Mouse (Mus musculus): ENCODE measurements around the gene Cby3. TPM values are rescaled to one million over a fixed set of nuclear protein-coding genes. Genes with fewer than 3 reads are reported as not detected.

Gene Cby3
- polyA plus RNA-seq, 1 experiment: not detected

DNA sequence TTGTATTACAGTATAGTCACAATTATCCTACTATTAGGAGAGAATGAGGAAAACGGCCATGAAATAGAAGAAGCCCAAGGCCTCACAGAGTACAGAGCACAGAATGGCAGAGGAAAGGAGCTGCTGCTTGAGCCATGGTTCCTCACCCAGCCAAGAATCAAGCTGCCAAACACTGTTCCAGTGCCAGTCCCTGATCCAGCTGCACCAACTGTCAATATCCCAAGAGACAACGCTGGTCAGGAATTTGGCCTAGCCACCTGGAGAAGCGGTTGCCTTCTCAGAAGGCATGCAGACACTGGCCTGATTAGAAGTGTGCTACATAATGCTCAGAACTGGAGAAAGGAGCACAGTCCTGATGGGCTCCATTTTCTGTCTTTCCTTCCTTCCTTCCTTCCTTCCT is 21.1 kb upstream of the Cby3 start:
- no peaks in the 10 kb centered on the region for H3K36me3 ChIP-seq (ENCODE audit: control insufficient read depth, insufficient read depth, low read length, poor library complexity, severe bottlenecking)
- H3K4me1 ChIP-seq (ENCODE audit: control insufficient read depth, insufficient read depth, low read length): no peaks in the 10 kb centered on the region
- H3K9me3 ChIP-seq (replicated peaks; ENCODE audit: control insufficient read depth, insufficient read depth, low read length, poor library complexity, severe bottlenecking): no peaks in the 10 kb centered on the region
- no peaks in the 10 kb centered on the region for H3K27me3 ChIP-seq (ENCODE audit: control insufficient read depth, insufficient read depth, low read length, poor library complexity, severe bottlenecking)
- no peak overlapping the region for H3K9ac ChIP-seq (ENCODE audit: low read depth, poor library complexity, severe bottlenecking)
- H3K4me3 ChIP-seq (ENCODE audit: low read depth, low read length): no peak overlapping the region
- no peak for TF ChIP-seq EP300 (IDR thresholded peaks at IDR 0.05; ENCODE audit: insufficient read depth, low read depth, low read length)
- TF ChIP-seq POLR2A (IDR thresholded peaks at IDR 0.05; ENCODE audit: insufficient read depth, low read length): no peak
- TF ChIP-seq CTCF (IDR thresholded peaks at IDR 0.05; ENCODE audit: low read depth, low read length): no peak
- no peak overlapping the region for H3K27ac ChIP-seq (ENCODE audit: insufficient read depth, low read length)

DNA sequence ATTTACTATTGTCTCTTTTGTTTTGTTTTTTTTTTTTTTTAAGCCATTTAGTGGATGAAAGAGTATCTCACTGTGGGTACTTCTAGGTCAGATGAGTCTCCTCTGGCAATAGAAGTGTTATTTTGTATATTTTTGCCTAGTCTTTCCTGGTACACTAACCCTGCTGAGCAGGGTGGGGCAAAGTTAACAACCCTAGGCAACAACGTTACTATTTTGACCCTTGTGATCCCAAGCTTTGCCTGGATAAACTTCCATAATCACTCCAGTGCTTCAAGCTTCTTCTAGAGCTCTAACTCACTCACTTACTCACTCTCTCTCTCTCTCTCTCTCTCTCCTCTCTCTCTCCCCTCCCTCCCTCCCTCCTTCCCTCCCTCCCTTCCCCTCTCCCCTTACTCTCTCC is 18.1 kb upstream of the Cby3 start:
- H3K4me3 ChIP-seq (ENCODE audit: low read depth, low read length): no peak overlapping the region
- H3K4me1 ChIP-seq (ENCODE audit: control insufficient read depth, insufficient read depth, low read length): peaks cover 1% of the 10 kb centered on the region
- H3K9me3 ChIP-seq (replicated peaks; ENCODE audit: control insufficient read depth, insufficient read depth, low read length, poor library complexity, severe bottlenecking): no peaks in the 10 kb centered on the region
- no peaks in the 10 kb centered on the region for H3K27me3 ChIP-seq (ENCODE audit: control insufficient read depth, insufficient read depth, low read length, poor library complexity, severe bottlenecking)
- no peak for TF ChIP-seq POLR2A (IDR thresholded peaks at IDR 0.05; ENCODE audit: insufficient read depth, low read length)
- TF ChIP-seq EP300 (IDR thresholded peaks at IDR 0.05; ENCODE audit: insufficient read depth, low read depth, low read length): no peak
- no peak for TF ChIP-seq CTCF (IDR thresholded peaks at IDR 0.05; ENCODE audit: low read depth, low read length)
- H3K36me3 ChIP-seq (ENCODE audit: control insufficient read depth, insufficient read depth, low read length, poor library complexity, severe bottlenecking): no peaks in the 10 kb centered on the region
- H3K9ac ChIP-seq (ENCODE audit: low read depth, poor library complexity, severe bottlenecking): no peak overlapping the region
- no peak overlapping the region for H3K27ac ChIP-seq (ENCODE audit: insufficient read depth, low read length)

DNA sequence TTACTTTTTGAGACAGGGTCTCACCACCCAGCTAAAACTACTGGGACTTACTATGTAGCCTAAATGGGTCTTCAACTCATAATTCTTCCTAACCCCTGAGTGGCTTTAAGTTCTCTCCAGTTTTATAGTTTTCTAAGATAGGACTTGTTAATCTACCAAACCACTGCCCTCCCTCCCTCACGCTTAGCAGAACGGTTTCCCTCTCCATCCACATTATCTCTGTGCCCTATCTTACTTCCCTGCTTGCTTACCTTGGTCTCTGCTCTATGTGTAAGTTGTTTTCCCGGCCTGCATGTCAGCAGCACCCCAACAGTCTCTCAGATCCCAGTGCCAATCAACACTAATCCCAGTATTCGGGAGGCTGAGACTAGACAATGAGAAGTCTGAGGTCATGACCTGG is 17.4 kb upstream of the Cby3 start:
- Histone ChIP-seq H3K4me3 (ENCODE audit: low read depth, low read length) (no peak overlapping the region), H3K9ac (ENCODE audit: low read depth, poor library complexity, severe bottlenecking) (no peak overlapping the region)
- TF ChIP-seq POLR2A (IDR thresholded peaks at IDR 0.05; ENCODE audit: insufficient read depth, low read length) (no peak), EP300 (IDR thresholded peaks at IDR 0.05; ENCODE audit: insufficient read depth, low read depth, low read length) (no peak)

DNA sequence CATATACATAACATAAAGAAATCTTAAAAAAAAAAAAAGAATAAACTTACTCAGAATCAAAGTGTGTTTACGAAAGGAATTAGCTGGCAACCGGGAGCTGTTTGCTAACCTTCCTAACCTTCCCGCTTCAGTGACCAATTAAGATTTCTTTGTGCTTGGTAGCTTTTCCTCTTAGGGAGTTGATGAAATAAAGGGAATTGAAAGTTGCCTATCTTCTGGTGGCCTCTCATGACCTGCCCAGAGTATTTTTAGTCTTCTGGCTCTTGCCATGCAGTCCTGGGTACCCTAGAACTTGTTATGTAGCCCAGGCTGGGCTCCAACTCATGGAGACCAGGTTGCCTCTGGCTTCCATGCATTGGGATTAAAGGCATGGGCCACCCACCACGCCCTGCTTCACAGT is 8.8 kb upstream of the Cby3 start:
- H3K36me3 ChIP-seq (ENCODE audit: control insufficient read depth, insufficient read depth, low read length, poor library complexity, severe bottlenecking): no peaks in the 10 kb centered on the region
- no peaks in the 10 kb centered on the region; the same call in 1 of the 2 replicates for H3K27me3 ChIP-seq (ENCODE audit: control insufficient read depth, insufficient read depth, low read length, poor library complexity, severe bottlenecking)
- no peaks in the 10 kb centered on the region for H3K9me3 ChIP-seq (replicated peaks; ENCODE audit: control insufficient read depth, insufficient read depth, low read length, poor library complexity, severe bottlenecking)
- TF ChIP-seq CTCF (IDR thresholded peaks at IDR 0.05; ENCODE audit: low read depth, low read length) (no peak), POLR2A (IDR thresholded peaks at IDR 0.05; ENCODE audit: insufficient read depth, low read length) (no peak), EP300 (IDR thresholded peaks at IDR 0.05; ENCODE audit: insufficient read depth, low read depth, low read length) (no peak)
- no peak overlapping the region for H3K27ac ChIP-seq (ENCODE audit: insufficient read depth, low read length)
- no peak overlapping the region for H3K9ac ChIP-seq (ENCODE audit: low read depth, poor library complexity, severe bottlenecking)
- H3K4me3 ChIP-seq (ENCODE audit: low read depth, low read length): no peak overlapping the region
- peaks cover 1% of the 10 kb centered on the region for H3K4me1 ChIP-seq (ENCODE audit: control insufficient read depth, insufficient read depth, low read length)

More for the DNA sequence above, 17.4 kb upstream of the Cby3 start:
- Histone ChIP-seq H3K27ac (ENCODE audit: insufficient read depth, low read length) (no peak overlapping the region), H3K27me3 (ENCODE audit: control insufficient read depth, insufficient read depth, low read length, poor library complexity, severe bottlenecking) (no peaks in the 10 kb centered on the region), H3K9me3 (replicated peaks; ENCODE audit: control insufficient read depth, insufficient read depth, low read length, poor library complexity, severe bottlenecking) (no peaks in the 10 kb centered on the region), H3K36me3 (ENCODE audit: control insufficient read depth, insufficient read depth, low read length, poor library complexity, severe bottlenecking) (no peaks in the 10 kb centered on the region), H3K4me1 (ENCODE audit: control insufficient read depth, insufficient read depth, low read length) (peaks cover 1% of the 10 kb centered on the region)

DNA sequence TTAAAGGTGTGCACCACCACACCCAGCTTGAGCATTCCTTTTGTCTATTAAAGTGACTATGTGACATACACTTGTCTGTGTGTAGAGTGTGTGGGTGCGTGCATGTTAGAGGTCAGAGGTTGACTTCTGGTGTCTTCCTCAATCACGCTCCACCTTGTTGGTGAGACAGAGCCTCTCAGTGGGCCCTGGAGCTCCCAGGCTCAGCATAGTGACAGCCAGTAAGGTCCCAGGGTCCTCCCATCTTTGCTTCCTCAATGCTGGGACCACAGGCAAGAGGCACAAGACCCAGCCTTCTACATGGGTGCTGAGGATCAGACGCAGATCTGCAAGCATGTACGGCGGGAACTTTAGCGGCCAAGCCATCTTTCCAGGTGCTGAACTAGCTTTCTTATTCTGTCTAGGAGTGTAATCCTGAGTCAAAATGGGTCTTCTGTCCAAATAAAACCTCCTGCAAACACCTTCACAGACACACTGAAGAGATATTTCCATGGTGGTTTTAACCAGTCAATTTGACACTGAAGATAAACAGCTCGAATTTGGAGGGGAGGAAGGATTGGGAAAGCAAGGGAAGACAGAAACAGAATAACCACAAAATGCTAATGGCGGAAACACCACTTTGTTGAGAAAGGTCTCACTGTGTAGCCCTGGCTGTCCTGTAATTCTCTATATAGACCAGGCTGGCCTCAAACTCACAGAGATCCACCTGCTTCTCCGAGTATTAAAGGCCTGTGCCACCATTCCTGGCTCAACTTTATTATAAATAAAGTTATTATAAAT is 7.8 kb upstream of the Cby3 start:
- Histone ChIP-seq H3K9ac (ENCODE audit: low read depth, poor library complexity, severe bottlenecking) (no peak overlapping the region), H3K36me3 (ENCODE audit: control insufficient read depth, insufficient read depth, low read length, poor library complexity, severe bottlenecking) (no peaks in the 10 kb centered on the region), H3K4me3 (ENCODE audit: low read depth, low read length) (no peak overlapping the region), H3K9me3 (replicated peaks; ENCODE audit: control insufficient read depth, insufficient read depth, low read length, poor library complexity, severe bottlenecking) (no peaks in the 10 kb centered on the region), H3K4me1 (ENCODE audit: control insufficient read depth, insufficient read depth, low read length) (no peaks in the 10 kb centered on the region), H3K27ac (ENCODE audit: insufficient read depth, low read length) (no peak overlapping the region), H3K27me3 (ENCODE audit: control insufficient read depth, insufficient read depth, low read length, poor library complexity, severe bottlenecking) (no peaks in the 10 kb centered on the region; the same call in 1 of the 2 replicates)
- TF ChIP-seq CTCF (IDR thresholded peaks at IDR 0.05; ENCODE audit: low read depth, low read length) (no peak), POLR2A (IDR thresholded peaks at IDR 0.05; ENCODE audit: insufficient read depth, low read length) (no peak), EP300 (IDR thresholded peaks at IDR 0.05; ENCODE audit: insufficient read depth, low read depth, low read length) (no peak)

DNA sequence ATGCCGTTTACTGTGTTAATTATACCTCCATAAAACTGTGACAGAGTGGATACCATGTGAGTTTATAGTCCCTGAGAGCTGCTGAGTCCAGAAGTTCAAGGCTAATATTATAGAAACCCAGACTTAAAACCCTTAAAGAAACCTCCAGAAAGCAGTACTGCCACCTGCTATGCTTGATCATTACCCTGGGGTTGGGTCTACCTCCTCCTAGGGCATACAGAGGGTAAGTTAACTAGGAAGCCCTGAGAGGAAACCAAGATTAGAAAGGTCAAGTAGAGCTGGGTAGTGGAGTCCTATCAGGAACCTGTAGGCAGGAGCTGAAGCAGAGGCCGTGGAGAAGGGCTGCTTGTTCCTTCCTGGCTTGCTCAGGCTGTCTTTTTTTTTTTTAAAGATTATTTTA is 2.1 kb upstream of the Cby3 start:
- TF ChIP-seq EP300 (IDR thresholded peaks at IDR 0.05; ENCODE audit: insufficient read depth, low read depth, low read length): no peak
- TF ChIP-seq POLR2A (IDR thresholded peaks at IDR 0.05; ENCODE audit: insufficient read depth, low read length): no peak
- no peak for TF ChIP-seq CTCF (IDR thresholded peaks at IDR 0.05; ENCODE audit: low read depth, low read length)
- Histone ChIP-seq H3K9ac (ENCODE audit: low read depth, poor library complexity, severe bottlenecking) (no peak overlapping the region), H3K36me3 (ENCODE audit: control insufficient read depth, insufficient read depth, low read length, poor library complexity, severe bottlenecking) (no peaks in the 10 kb centered on the region), H3K27me3 (ENCODE audit: control insufficient read depth, insufficient read depth, low read length, poor library complexity, severe bottlenecking) (no peaks in the 10 kb centered on the region; the same call in 1 of the 2 replicates), H3K9me3 (replicated peaks; ENCODE audit: control insufficient read depth, insufficient read depth, low read length, poor library complexity, severe bottlenecking) (no peaks in the 10 kb centered on the region), H3K4me1 (ENCODE audit: control insufficient read depth, insufficient read depth, low read length) (no peaks in the 10 kb centered on the region), H3K4me3 (ENCODE audit: low read depth, low read length) (no peak overlapping the region), H3K27ac (ENCODE audit: insufficient read depth, low read length) (no peak overlapping the region)
